Mouse (Mus musculus): ENCODE results near the gene Lctl. TPM values are rescaled to one million over a fixed set of nuclear protein-coding genes. Genes with fewer than 3 reads are reported as not detected.
"Not testable (repeated sequence)": the region's sequence is repeated elsewhere in the genome, so short reads cannot be mapped to it uniquely, and the experiment has no call there.

The Lctl gene
- polyA plus RNA-seq, 1 experiment from 2014 or later, result not detected

- not testable (repeated sequence) for H3K4me2 ChIP-seq; H3K36me3 ChIP-seq (ENCODE audit: control insufficient read depth, insufficient read depth, low read length); ATAC-seq (replicated peaks; ENCODE audit: insufficient number of reproducible peaks, low FRiP score, low TSS enrichment); H3K27me3 ChIP-seq (ENCODE audit: control insufficient read depth, insufficient read depth, low read length); H3K9ac ChIP-seq (ENCODE audit: low read depth, low read length); H3K9me3 ChIP-seq (replicated peaks; ENCODE audit: control insufficient read depth, low read length); H3K4me3 ChIP-seq (ENCODE audit: low read depth, low read length); H3K4me1 ChIP-seq (ENCODE audit: control insufficient read depth, insufficient read depth, low read length); H3K27ac ChIP-seq (ENCODE audit: low read depth, low read length)
- 60% methylated on average over 3 of the region's 3 CpGs for WGBS (ENCODE audit: insufficient replicate concordance)
Observed at GRCm38 (mm10) chr9:64124846-64125245, 7.9 kb downstream of the Lctl start.

- 48% methylated on average over 3 of the region's 3 CpGs for WGBS (ENCODE audit: insufficient replicate concordance)
- ATAC-seq (replicated peaks; ENCODE audit: insufficient number of reproducible peaks, low FRiP score, low TSS enrichment), result no peak
- H3K9ac ChIP-seq (ENCODE audit: low read depth, low read length), result no peak overlapping the region
Observed at GRCm38 (mm10) chr9:64125307-64125706, 8.4 kb downstream of the Lctl start.

GRCm38 (mm10) chr9:64126121-64126520 lies 9.2 kb downstream of the Lctl start:
- no peaks in the 10 kb centered on the region for H3K4me1 ChIP-seq (ENCODE audit: control insufficient read depth, insufficient read depth, low read length)
- H3K36me3 ChIP-seq (ENCODE audit: control insufficient read depth, insufficient read depth, low read length), result no peaks in the 10 kb centered on the region
- no peak overlapping the region for H3K4me3 ChIP-seq (ENCODE audit: low read depth, low read length)
- WGBS (ENCODE audit: insufficient replicate concordance), result 47% methylated on average over 12 of the region's 12 CpGs
- no peak overlapping the region for H3K9ac ChIP-seq (ENCODE audit: low read depth, low read length)
- H3K9me3 ChIP-seq (replicated peaks; ENCODE audit: control insufficient read depth, low read length), result no peaks in the 10 kb centered on the region
- no peak overlapping the region for H3K4me2 ChIP-seq
- ATAC-seq (replicated peaks; ENCODE audit: insufficient number of reproducible peaks, low FRiP score, low TSS enrichment), result no peak
- no peaks in the 10 kb centered on the region for H3K27me3 ChIP-seq (ENCODE audit: control insufficient read depth, insufficient read depth, low read length)
- H3K27ac ChIP-seq (ENCODE audit: low read depth, low read length), result no peak overlapping the region

More at GRCm38 (mm10) chr9:64125307-64125706, 8.4 kb downstream of the Lctl start:
- H3K4me1 ChIP-seq (ENCODE audit: control insufficient read depth, insufficient read depth, low read length), result no peaks in the 10 kb centered on the region
- H3K27ac ChIP-seq (ENCODE audit: low read depth, low read length), result no peak overlapping the region
- no peak overlapping the region for H3K4me2 ChIP-seq
- H3K9me3 ChIP-seq (replicated peaks; ENCODE audit: control insufficient read depth, low read length), result no peaks in the 10 kb centered on the region
- no peaks in the 10 kb centered on the region for H3K27me3 ChIP-seq (ENCODE audit: control insufficient read depth, insufficient read depth, low read length)
- no peak overlapping the region for H3K4me3 ChIP-seq (ENCODE audit: low read depth, low read length)
- H3K36me3 ChIP-seq (ENCODE audit: control insufficient read depth, insufficient read depth, low read length), result no peaks in the 10 kb centered on the region

GRCm38 (mm10) chr9:64131623-64132022 lies 14.7 kb downstream of the Lctl start:
- Histone ChIP-seq H3K4me1 (ENCODE audit: control insufficient read depth, insufficient read depth, low read length) (no peaks in the 10 kb centered on the region), H3K4me2 (no peak overlapping the region), H3K27ac (ENCODE audit: low read depth, low read length) (no peak overlapping the region), H3K27me3 (ENCODE audit: control insufficient read depth, insufficient read depth, low read length) (no peaks in the 10 kb centered on the region), H3K9me3 (replicated peaks; ENCODE audit: control insufficient read depth, low read length) (no peaks in the 10 kb centered on the region), H3K4me3 (ENCODE audit: low read depth, low read length) (no peak overlapping the region), H3K9ac (ENCODE audit: low read depth, low read length) (no peak overlapping the region), H3K36me3 (ENCODE audit: control insufficient read depth, insufficient read depth, low read length) (no peaks in the 10 kb centered on the region)
- ATAC-seq (replicated peaks; ENCODE audit: insufficient number of reproducible peaks, low FRiP score, low TSS enrichment), result no peak
- 77% methylated on average over 6 of the region's 6 CpGs for WGBS (ENCODE audit: insufficient replicate concordance)

- not testable (repeated sequence) for H3K27ac ChIP-seq (ENCODE audit: low read depth, low read length); ATAC-seq (replicated peaks; ENCODE audit: insufficient number of reproducible peaks, low FRiP score, low TSS enrichment); H3K9me3 ChIP-seq (replicated peaks; ENCODE audit: control insufficient read depth, low read length); H3K4me3 ChIP-seq (ENCODE audit: low read depth, low read length); H3K27me3 ChIP-seq (ENCODE audit: control insufficient read depth, insufficient read depth, low read length); H3K36me3 ChIP-seq (ENCODE audit: control insufficient read depth, insufficient read depth, low read length); H3K4me1 ChIP-seq (ENCODE audit: control insufficient read depth, insufficient read depth, low read length); H3K4me2 ChIP-seq; H3K9ac ChIP-seq (ENCODE audit: low read depth, low read length)
- 8% methylated on average over 6 of the region's 6 CpGs for WGBS (ENCODE audit: insufficient replicate concordance)
Observed at GRCm38 (mm10) chr9:64138896-64139295, 21.9 kb downstream of the Lctl start.

- no peaks in the 10 kb centered on the region for H3K27me3 ChIP-seq (ENCODE audit: control insufficient read depth, insufficient read depth, low read length)
- no peaks in the 10 kb centered on the region for H3K9me3 ChIP-seq (replicated peaks; ENCODE audit: control insufficient read depth, low read length)
- H3K4me2 ChIP-seq, result no peak overlapping the region
- no peak overlapping the region for H3K27ac ChIP-seq (ENCODE audit: low read depth, low read length)
- no peak for ATAC-seq (replicated peaks; ENCODE audit: insufficient number of reproducible peaks, low FRiP score, low TSS enrichment)
- no peaks in the 10 kb centered on the region for H3K4me1 ChIP-seq (ENCODE audit: control insufficient read depth, insufficient read depth, low read length)
- no peak overlapping the region for H3K9ac ChIP-seq (ENCODE audit: low read depth, low read length)
- no peaks in the 10 kb centered on the region; the same call in 1 of the 2 replicates for H3K36me3 ChIP-seq (ENCODE audit: control insufficient read depth, insufficient read depth, low read length)
- no peak overlapping the region for H3K4me3 ChIP-seq (ENCODE audit: low read depth, low read length)
- WGBS (ENCODE audit: insufficient replicate concordance), result 90% methylated on average over 9 of the region's 9 CpGs
Observed at GRCm38 (mm10) chr9:64139879-64140278, 22.9 kb downstream of the Lctl start.

- Histone ChIP-seq H3K27me3 (ENCODE audit: control insufficient read depth, insufficient read depth, low read length) (no peaks in the 10 kb centered on the region), H3K4me2 (no peak overlapping the region), H3K9me3 (replicated peaks; ENCODE audit: control insufficient read depth, low read length) (no peaks in the 10 kb centered on the region), H3K27ac (ENCODE audit: low read depth, low read length) (no peak overlapping the region), H3K4me1 (ENCODE audit: control insufficient read depth, insufficient read depth, low read length) (no peaks in the 10 kb centered on the region), H3K9ac (ENCODE audit: low read depth, low read length) (no peak overlapping the region), H3K36me3 (ENCODE audit: control insufficient read depth, insufficient read depth, low read length) (peaks cover 17% of the 10 kb centered on the region), H3K4me3 (ENCODE audit: low read depth, low read length) (no peak overlapping the region)
- 82% methylated on average over 1 of the region's 1 CpGs for WGBS (ENCODE audit: insufficient replicate concordance)
- ATAC-seq (replicated peaks; ENCODE audit: insufficient number of reproducible peaks, low FRiP score, low TSS enrichment), result no peak
Observed at GRCm38 (mm10) chr9:64156641-64157040, 39.7 kb downstream of the Lctl start.

- 89% methylated on average over 5 of the region's 5 CpGs for WGBS (ENCODE audit: insufficient replicate concordance)
- Histone ChIP-seq H3K9me3 (replicated peaks; ENCODE audit: control insufficient read depth, low read length) (no peaks in the 10 kb centered on the region), H3K4me2 (no peak overlapping the region), H3K36me3 (ENCODE audit: control insufficient read depth, insufficient read depth, low read length) (peaks cover 14% of the 10 kb centered on the region), H3K9ac (ENCODE audit: low read depth, low read length) (no peak overlapping the region), H3K27me3 (ENCODE audit: control insufficient read depth, insufficient read depth, low read length) (no peaks in the 10 kb centered on the region), H3K4me1 (ENCODE audit: control insufficient read depth, insufficient read depth, low read length) (no peaks in the 10 kb centered on the region), H3K4me3 (ENCODE audit: low read depth, low read length) (no peak overlapping the region), H3K27ac (ENCODE audit: low read depth, low read length) (no peak overlapping the region)
- ATAC-seq (replicated peaks; ENCODE audit: insufficient number of reproducible peaks, low FRiP score, low TSS enrichment), result no peak
Observed at GRCm38 (mm10) chr9:64160471-64160870, 43.5 kb downstream of the Lctl start.

- not testable (repeated sequence) for H3K4me2 ChIP-seq; H3K9ac ChIP-seq (ENCODE audit: low read depth, low read length); H3K27me3 ChIP-seq (ENCODE audit: control insufficient read depth, insufficient read depth, low read length); H3K36me3 ChIP-seq (ENCODE audit: control insufficient read depth, insufficient read depth, low read length); H3K4me1 ChIP-seq (ENCODE audit: control insufficient read depth, insufficient read depth, low read length); H3K9me3 ChIP-seq (replicated peaks; ENCODE audit: control insufficient read depth, low read length); H3K27ac ChIP-seq (ENCODE audit: low read depth, low read length); ATAC-seq (replicated peaks; ENCODE audit: insufficient number of reproducible peaks, low FRiP score, low TSS enrichment); H3K4me3 ChIP-seq (ENCODE audit: low read depth, low read length)
- 87% methylated on average over 3 of the region's 3 CpGs for whole genome bisulfite sequencing (ENCODE audit: insufficient replicate concordance)
Observed at GRCm38 (mm10) chr9:64169967-64170366, 53.0 kb downstream of the Lctl start.

All from heart, embryonic 11.5 days (tissue).